ENCODE assay signal across 12 mouse cellular contexts in the genomic region with DNA sequence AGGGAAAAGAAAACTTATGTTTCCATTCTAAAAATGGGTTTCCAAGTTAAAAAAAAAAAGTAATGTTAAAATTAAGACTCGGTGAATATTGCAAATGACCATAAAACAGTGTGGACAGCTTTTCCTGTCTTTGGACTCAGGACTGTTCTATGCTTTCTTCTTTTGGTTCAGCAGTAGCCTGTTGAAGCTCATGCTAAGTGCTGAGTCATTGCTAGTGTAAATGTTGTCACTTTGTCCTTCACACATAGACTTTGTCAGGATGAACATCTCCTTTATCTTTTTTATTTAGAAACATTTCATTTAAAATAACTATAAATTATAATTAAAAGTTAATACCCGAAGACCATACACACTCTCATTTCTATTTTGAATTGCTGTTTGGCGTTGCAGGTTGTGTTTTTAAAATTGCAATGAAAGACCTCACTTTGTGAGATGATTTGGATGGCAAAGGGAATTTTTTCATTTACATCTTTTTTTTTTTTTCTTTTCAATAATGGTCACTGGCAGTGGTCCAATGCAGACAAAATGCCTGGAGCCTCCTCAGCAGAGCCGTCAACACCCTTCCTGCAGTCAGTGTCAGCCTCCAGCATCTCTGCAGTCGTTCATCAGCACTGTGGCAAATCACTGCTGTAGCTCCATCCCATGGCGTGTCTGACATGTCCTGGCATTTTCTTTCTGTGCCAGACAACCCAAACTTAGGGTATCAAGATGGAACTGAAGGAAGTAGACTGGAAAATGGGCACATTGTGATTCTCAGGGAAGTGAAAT.
DNase-seq lines count a peak whose midpoint lies in the region; ATAC-seq and TF ChIP-seq lines count a peak whose summit lies in the region.
"Had no signal": no experiment of that assay in that cellular context is flagged by ENCODE, and none has a peak within 500 bp of the region (broad histone marks: within the 10 kb centered on the region; RNA-seq: fewer than 3 reads in every experiment).

No protein-coding gene starts in this region.

- H3K9me3 ChIP-seq in heart, embryonic 10.5 days, result no peaks in the 10 kb centered on the region
- no peaks in the 10 kb centered on the region for H3K9me3 ChIP-seq in liver, postnatal 0 days (ENCODE audit: low read length)
- H3K9me3 ChIP-seq: hindbrain, embryonic 15.5 days had no signal

- H3K9ac ChIP-seq in heart, adult 2 months (ENCODE audit: low read depth, low read length), result 0 out of 2 replicates have a peak overlapping the region, but pooled peaks have one; percentile 4
- H3K9ac ChIP-seq in liver, postnatal 0 days (replicated peaks), result no peak overlapping the region
- H3K9ac ChIP-seq: hindbrain, embryonic 15.5 days had no signal

- no peaks in the 10 kb centered on the region for H3K27me3 ChIP-seq in heart, adult 2 months (ENCODE audit: control insufficient read depth, insufficient read depth, low read length)
- no peaks in the 10 kb centered on the region for H3K27me3 ChIP-seq in heart, embryonic 10.5 days (ENCODE audit: insufficient read depth, poor library complexity, severe bottlenecking)
- H3K27me3 ChIP-seq in liver, postnatal 0 days (ENCODE audit: insufficient read depth, low read length), result no peaks in the 10 kb centered on the region
- H3K27me3 ChIP-seq: hindbrain, embryonic 15.5 days had no signal

- WGBS in heart, adult 2 months, result 27% methylated on average over 6 of the region's 6 CpGs
- WGBS in heart, embryonic 10.5 days, result 53% methylated on average over 6 of the region's 6 CpGs
- 63% methylated on average over 6 of the region's 6 CpGs for WGBS in liver, postnatal 0 days (ENCODE audit: insufficient replicate concordance)

- intact Hi-C loops in heart, adult 2 months (cut with DNase I), result no loop called here
- intact Hi-C loops in left cerebral cortex, postnatal 4 days (cut with DNase I), result no loop called here
- intact Hi-C loops in left cerebral cortex, postnatal 14 days (cut with DNase I), result no loop called here

- H3K79me2 ChIP-seq in heart, adult 2 months (replicated peaks; ENCODE audit: control insufficient read depth, insufficient read depth, low read length), result peaks cover 12% of the 10 kb centered on the region; the same call in 1 of the 2 replicates

- TF ChIP-seq EP300 in heart, adult 2 months (IDR thresholded peaks at IDR 0.05; ENCODE audit: insufficient read depth, low read depth, low read length), result no peak
- TF ChIP-seq EP300 in liver, postnatal 0 days (IDR thresholded peaks at IDR 0.05; ENCODE audit: low read depth), result no peak

- no peak for ATAC-seq in liver, postnatal 0 days
- ATAC-seq: CD4-positive, CD25-positive, alpha-beta regulatory T cell, adult 4 months had no signal

- peaks cover 53% of the 10 kb centered on the region for H3K36me3 ChIP-seq in heart, adult 2 months (ENCODE audit: control insufficient read depth, insufficient read depth, low read length)
- no peaks in the 10 kb centered on the region for H3K36me3 ChIP-seq in heart, embryonic 10.5 days
- H3K36me3 ChIP-seq in liver, postnatal 0 days (replicated peaks; ENCODE audit: insufficient read depth, low read length), result 0 out of 2 replicates have a peak, but pooled peaks cover 5% of the 10 kb centered on the region
- H3K36me3 ChIP-seq: hindbrain, embryonic 15.5 days had no signal

- no peak for TF ChIP-seq CTCF in heart, adult 2 months (IDR thresholded peaks at IDR 0.05)
- no peak for TF ChIP-seq CTCF in brain, embryonic 14.5 days (IDR thresholded peaks at IDR 0.05; ENCODE audit: borderline replicate concordance, extremely low read depth, insufficient read depth, insufficient read length)
- no peak for TF ChIP-seq CTCF in liver, postnatal 0 days (IDR thresholded peaks at IDR 0.05; ENCODE audit: low read depth)

- H3K4me1 ChIP-seq in heart, adult 2 months (ENCODE audit: control insufficient read depth, insufficient read depth, low read length), result peaks cover 35% of the 10 kb centered on the region
- peaks cover 37% of the 10 kb centered on the region for H3K4me1 ChIP-seq in heart, embryonic 10.5 days
- H3K4me1 ChIP-seq in liver, postnatal 0 days (ENCODE audit: insufficient read depth), result peaks cover 36% of the 10 kb centered on the region

- H3K4me2 ChIP-seq in liver, postnatal 0 days (ENCODE audit: low read depth, low read length), result no peak overlapping the region
- H3K4me2 ChIP-seq: hindbrain, embryonic 15.5 days had no signal

- no peak overlapping the region for H3K4me3 ChIP-seq in heart, adult 2 months
- no peak overlapping the region for H3K4me3 ChIP-seq in heart, embryonic 10.5 days
- H3K4me3 ChIP-seq in liver, postnatal 0 days (ENCODE audit: low read depth, low read length), result no peak overlapping the region
- H3K4me3 ChIP-seq: hindbrain, embryonic 15.5 days had no signal

- peak overlapping the region; percentile 87 for H3K27ac ChIP-seq in heart, adult 2 months
- H3K27ac ChIP-seq in heart, embryonic 10.5 days, result no peak overlapping the region
- peak overlapping the region; percentile 85; the same call in 1 of the 2 replicates for H3K27ac ChIP-seq in liver, postnatal 0 days (ENCODE audit: low read depth)
- H3K27ac ChIP-seq: hindbrain, embryonic 15.5 days had no signal

- TF ChIP-seq POLR2A in heart, adult 2 months (IDR thresholded peaks at IDR 0.05; ENCODE audit: insufficient read depth, low read depth, low read length), result no peak
- TF ChIP-seq POLR2A in brain, embryonic 14.5 days (IDR thresholded peaks at IDR 0.05; ENCODE audit: borderline replicate concordance, extremely low read depth, insufficient read depth, insufficient read length, poor library complexity, severe bottlenecking), result no peak

- DNase-seq in heart, adult 2 months, result no peak
- DNase-seq in heart, embryonic 10.5 days (ENCODE audit: low spot score), result no peak
- DNase-seq in left cerebral cortex, postnatal 4 days, result peak; percentile 18
- DNase-seq in left cerebral cortex, postnatal 14 days (ENCODE audit: low spot score in 2 of 2), result no peak
- DNase-seq in brain, embryonic 14.5 days (ENCODE audit: low read depth), result peak; percentile 61
- no peak for DNase-seq in liver, postnatal 0 days
- no peak for DNase-seq in right cerebral cortex, postnatal 36 days (ENCODE audit: low spot score in 2 of 2)
- no peak for DNase-seq in layer of hippocampus, adult 11-12 months (ENCODE audit: low spot score)
- DNase-seq: gastrocnemius, postnatal 14 days; lung, postnatal 4 days had no signal

Comparison
In these comparisons a context has a peak if more than half of its experiments do, and no peak if none do; other contexts are left out.
1. DNase-seq: peak in left cerebral cortex, postnatal 4 days (single experiment) and brain, embryonic 14.5 days (single experiment); none in heart, adult 2 months (0 of 2), heart, embryonic 10.5 days (single experiment), left cerebral cortex, postnatal 14 days (0 of 2), liver, postnatal 0 days (single experiment), right cerebral cortex, postnatal 36 days (0 of 2) and layer of hippocampus, adult 11-12 months (single experiment).